Mouse (Mus musculus): ENCODE measurements around the gene Hadhb.

DNA sequence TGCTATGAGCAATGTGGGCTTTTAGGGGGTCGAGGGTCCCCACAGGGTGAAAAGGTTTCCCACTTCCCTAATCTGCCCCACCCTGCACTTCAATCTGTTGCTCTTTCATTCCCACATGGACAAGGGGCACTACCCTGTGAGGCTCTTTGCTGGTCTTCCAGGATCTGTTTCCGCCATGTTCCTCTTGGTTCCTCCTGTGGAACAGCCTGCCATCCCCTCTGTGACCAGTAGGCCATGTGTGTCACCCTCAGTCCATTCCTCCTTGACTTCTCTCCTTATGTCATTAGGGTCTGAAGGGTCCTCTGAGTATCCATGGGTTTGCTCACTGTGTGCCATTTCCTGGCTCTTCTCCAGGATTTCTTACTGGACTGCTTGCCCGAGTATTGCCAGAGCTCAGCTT lies 43.3 kb upstream of the Hadhb start:
- TF ChIP-seq ZKSCAN1 (IDR thresholded peaks at IDR 0.05; ENCODE audit: borderline replicate concordance, low read depth, low read length) = no peak
- TF ChIP-seq BHLHE40 (IDR thresholded peaks at IDR 0.05; ENCODE audit: low read depth, low read length) = no peak
- TF ChIP-seq E2F4 (IDR thresholded peaks at IDR 0.05; ENCODE audit: insufficient replicate concordance, low read depth, low read length) = no peak
- TF ChIP-seq EP300 (IDR thresholded peaks at IDR 0.05; ENCODE audit: low read length) = no peak
- TF ChIP-seq POLR2AphosphoS2 (IDR thresholded peaks at IDR 0.05; ENCODE audit: low read depth, low read length) = no peak
- TF ChIP-seq CTCF (conservative IDR thresholded peaks at IDR 0.05 in 1 of 2, IDR thresholded peaks at IDR 0.05 in 1 of 2; ENCODE audit: low read depth in 2 of 2, low read length in 2 of 2) = no peak
- TF ChIP-seq CHD2 (IDR thresholded peaks at IDR 0.05; ENCODE audit: low read length) = no peak
- no peak for TF ChIP-seq ELF1 (IDR thresholded peaks at IDR 0.05; ENCODE audit: low read depth, low read length)
